Mouse (Mus musculus) bone marrow, adult 2 months (tissue): ENCODE results near the gene Zfp740.

ENCODE experiments used
- CTCF ChIP-seq: fragments of 200-500 bp; IDR thresholded peaks from 2 replicates; pipeline ENCODE4 v1.5.1; 2011; ENCODE audit warnings: low read length, control low read depth; ENCODE audit not compliant: control insufficient read depth, insufficient read depth
- POLR2A ChIP-seq: fragments of 200-500 bp; IDR thresholded peaks from 2 replicates; pipeline ENCODE4 v1.6.1; 2011; ENCODE audit warnings: low read depth, mild to moderate bottlenecking, control low read depth, low read length, borderline replicate concordance; ENCODE audit not compliant: control insufficient read depth

DNA sequence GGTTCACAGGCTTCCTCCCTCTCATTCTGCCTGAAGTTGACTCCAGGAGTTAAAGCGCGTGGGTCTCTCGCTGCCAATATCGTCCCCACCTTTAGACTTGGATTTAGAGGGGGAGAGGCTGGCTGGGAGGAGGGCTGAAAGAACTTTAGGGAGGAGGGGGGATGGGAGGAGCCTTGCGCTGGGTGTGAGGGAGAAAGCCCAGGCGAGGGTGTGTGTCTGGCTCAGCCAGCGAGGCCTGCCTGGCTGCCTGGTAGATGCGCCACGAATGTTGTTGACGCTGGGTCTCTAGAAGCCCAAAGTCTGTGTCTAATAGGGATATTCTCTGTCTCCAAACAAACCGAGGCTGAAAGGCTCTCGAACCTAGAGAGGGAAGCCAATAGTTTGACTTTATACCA is 55.0 kb downstream of the Zfp740 start:
- no peak for TF ChIP-seq CTCF
- no peak for TF ChIP-seq POLR2A
